Mouse (Mus musculus): ENCODE results near the gene Olfr95.
A peak's percentile ranks its signal among the peaks of the same experiment; 100 is the strongest.

- peak; percentile 95 for TF ChIP-seq CTCF (IDR thresholded peaks at IDR 0.05; ENCODE audit: low read depth)
- TF ChIP-seq EP300 (IDR thresholded peaks at IDR 0.05; ENCODE audit: low read depth) = no peak
Observed at GRCm38 (mm10) chr17:37203206-37203916, 9.6 kb downstream of the Olfr95 start.

Data from liver, embryonic 14.5 days (tissue).